Mouse (Mus musculus): Measurements from ENCODE around the gene Agtpbp1.

Agtpbp1 gene

DNA sequence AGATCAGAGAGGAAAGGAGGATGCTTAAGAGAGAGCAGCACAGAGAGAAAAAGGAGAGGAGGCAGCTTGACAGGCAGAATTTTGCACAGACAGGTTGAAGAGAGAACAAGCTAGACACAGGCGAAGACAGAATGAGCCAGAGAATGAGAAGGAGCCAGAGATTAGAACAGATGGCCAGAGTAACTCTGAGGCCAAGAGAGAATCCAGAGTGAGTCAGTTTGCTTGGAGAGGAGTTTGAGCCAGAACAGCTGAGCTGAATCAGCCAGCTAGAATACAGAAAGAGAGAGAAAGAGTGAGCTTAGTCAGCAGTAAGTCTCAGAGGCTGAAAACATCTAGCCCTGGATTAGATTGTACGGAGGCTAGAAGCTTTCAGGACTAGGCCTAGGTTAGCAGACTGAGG lies 12.5 kb downstream of the Agtpbp1 start:
- no peak for DNase-seq

GRCm38 (mm10) chr13:59571107-59571506 lies 13.9 kb downstream of the Agtpbp1 start:
- DNase-seq = no peak

DNA sequence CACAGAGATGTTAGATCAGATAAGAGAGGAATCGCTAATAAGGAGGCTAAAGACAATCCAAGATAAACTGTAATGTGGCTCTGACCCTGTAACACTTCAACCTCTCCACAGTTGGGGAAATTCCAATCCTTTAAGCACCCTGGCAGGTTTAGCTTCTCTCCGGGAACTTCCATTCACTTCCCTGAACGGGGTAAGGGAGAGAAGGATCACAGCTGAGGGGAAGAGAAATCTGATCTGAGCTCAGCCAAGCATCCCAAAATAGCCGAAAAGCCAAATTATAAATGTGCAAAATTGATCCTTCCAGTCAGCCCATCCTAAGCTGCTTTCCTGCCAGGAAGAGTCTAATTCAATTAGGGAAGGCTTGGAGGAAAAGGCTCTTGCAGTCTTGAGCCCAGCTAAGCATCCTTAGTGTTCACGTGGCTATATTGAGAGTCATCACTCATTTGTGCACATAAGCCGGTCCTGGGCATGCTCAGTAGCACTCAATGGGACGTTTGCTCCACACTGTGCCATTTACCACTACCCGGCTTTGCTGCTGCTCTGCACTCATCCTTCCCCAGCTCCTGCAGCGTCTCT lies 19.0 kb downstream of the Agtpbp1 start:
- DNase-seq = no peak

DNA sequence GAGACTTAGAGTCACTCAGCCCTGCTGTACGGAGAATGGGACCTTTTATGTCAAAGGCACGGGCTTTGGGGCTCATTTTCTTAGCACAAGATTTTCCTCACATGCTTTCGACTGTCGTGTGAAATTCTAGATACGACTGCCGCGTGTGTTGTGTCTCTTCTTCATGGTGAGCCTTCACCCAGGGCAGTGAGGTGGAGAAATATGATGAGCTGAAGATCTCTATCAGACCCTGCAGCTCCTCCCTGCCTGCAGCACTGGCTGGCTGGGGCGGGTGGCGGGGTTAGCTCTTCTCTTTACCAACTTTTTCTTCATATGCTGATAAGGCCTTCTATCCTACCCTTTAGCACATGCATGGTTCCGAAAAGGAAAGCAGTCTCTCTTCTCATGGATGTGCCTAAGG lies 20.1 kb downstream of the Agtpbp1 start:
- DNase-seq = no peak

DNA sequence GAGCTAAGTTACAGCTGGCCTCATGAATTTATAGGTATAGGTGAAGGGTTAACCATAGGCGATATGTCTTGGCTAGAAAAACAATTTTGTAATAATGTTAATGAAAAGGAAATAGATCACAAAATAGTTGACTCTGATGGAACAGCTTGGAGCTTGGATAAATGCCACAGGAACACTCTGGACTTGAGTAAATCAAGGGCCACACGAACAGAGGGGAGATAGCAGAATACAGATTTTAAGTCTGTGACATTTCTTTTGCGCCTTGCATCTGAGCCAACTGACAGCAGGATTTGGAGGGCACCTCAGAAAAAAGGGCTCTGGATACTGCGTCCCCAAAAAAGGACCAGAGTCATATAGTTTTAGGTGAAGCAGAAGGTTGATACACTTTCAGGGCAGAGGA lies 20.5 kb downstream of the Agtpbp1 start:
- DNase-seq = no peak

GRCm38 (mm10) chr13:59562471-59562870 lies 22.6 kb downstream of the Agtpbp1 start:
- DNase-seq = no peak

DNA sequence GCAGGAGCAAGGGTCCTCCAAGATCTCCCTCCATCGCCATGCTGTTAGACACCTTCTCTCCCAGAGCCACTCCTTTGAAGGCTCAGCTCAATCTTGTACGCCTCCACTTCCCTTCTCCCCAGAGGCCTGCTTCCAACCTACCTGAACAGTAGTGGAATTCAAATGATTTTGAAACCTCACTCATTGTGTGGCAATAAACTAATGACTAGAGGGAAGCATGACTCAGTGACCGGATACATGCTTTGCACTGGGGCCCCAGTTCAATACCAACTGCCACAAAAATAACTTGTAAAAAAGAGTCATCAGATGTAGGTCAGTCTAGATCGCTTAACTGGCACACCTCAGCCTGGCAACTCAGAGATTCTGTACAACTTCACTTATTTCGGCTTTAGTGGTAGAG lies 26.3 kb downstream of the Agtpbp1 start:
- DNase-seq = no peak

- DNase-seq = peak; percentile 77 to 81
Observed at GRCm38 (mm10) chr13:59557185-59557985, 27.6 kb downstream of the Agtpbp1 start.

- DNase-seq = peak; percentile 45 to 53
Observed at GRCm38 (mm10) chr13:59556670-59557069, 28.4 kb downstream of the Agtpbp1 start.

DNA sequence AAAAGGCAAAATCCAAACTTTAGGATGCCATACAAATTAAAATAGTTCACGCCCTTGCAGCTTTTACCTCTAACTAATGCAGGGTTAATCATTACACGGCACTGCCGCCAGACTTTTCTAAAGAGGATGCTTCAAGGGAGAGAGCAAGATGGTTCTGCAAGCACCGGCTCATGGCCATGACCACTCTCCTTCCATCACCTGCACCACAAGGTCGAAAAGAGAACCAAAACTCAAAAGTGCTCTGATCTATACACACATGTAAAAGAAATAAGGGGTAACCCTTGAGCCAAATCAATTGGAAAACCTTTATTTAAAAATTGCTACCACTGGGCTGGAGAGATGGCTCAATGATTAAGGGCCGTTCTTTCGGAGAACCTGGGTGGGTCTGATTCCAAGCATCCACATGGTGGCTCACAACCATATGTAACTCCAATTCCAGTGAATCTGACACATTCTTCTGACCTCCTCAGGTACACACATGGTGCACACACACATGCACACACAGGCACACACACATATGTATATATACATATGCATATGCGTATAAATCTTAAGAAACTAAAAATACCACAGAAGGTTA lies 29.3 kb downstream of the Agtpbp1 start:
- no peak for DNase-seq

DNA sequence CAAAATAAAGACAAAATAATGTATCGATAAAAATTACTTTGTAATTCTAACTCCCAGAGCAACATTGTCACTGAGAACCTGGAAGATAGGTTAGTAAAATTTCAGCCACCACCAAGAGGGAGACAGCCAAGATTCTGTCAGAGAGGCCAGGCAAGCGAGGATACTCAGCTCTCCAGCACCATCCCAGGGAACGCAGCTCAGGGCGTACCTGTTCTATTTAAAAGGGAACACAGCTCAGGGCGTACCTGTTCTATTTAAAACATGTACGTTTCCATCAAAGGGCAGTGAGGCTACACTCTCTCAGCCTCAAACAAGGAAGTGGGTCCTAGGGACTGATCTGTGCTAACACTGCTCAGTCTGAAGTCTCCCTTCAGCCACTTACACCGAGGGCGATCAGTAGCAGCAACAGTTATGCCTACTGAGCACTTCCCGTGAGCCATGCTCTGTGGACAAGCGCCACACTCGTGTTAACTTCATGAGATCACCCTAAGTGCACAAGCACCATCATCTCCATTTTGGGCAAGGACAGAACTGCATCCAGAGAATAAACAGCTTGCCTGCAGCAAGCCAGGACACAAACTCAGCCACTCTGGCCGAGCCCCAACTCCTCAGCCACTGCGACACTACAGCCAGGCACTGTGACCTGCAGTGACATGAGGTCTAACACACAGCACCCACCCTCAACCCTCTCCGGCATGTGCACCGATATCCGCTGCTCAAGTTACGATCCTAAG lies 30.1 kb downstream of the Agtpbp1 start:
- DNase-seq = no peak

GRCm38 (mm10) chr13:59552751-59553150 lies 32.3 kb downstream of the Agtpbp1 start:
- no peak for DNase-seq

- DNase-seq = no peak
Observed at GRCm38 (mm10) chr13:59552286-59552685, 32.7 kb downstream of the Agtpbp1 start.

GRCm38 (mm10) chr13:59549318-59549798 lies 35.7 kb downstream of the Agtpbp1 start:
- DNase-seq = no peak

- no peak for DNase-seq
Observed at GRCm38 (mm10) chr13:59547716-59548115, 37.3 kb downstream of the Agtpbp1 start.

GRCm38 (mm10) chr13:59547091-59547490 lies 37.9 kb downstream of the Agtpbp1 start:
- no peak for DNase-seq

- DNase-seq = no peak
Observed at GRCm38 (mm10) chr13:59542411-59542810, 42.6 kb downstream of the Agtpbp1 start.

DNA sequence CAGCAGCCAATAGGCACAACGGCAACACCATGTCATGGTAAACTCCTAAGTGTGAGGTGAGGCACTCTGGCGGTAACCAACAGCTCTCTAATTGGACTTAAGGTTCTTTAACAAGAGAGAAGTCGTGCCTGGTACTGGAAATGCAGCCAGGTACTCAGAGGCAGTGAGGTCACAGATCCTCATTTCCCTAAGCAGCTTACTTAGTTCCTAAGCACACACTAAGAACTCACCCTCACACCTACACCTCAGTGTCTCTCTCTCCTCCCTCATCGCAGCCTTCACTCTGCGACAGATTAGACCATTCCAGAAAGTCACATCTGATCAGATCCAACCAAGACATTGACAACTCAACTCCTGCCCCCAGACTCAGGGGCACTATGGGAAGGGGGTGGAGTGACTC lies 45.0 kb downstream of the Agtpbp1 start:
- no peak for DNase-seq

DNA sequence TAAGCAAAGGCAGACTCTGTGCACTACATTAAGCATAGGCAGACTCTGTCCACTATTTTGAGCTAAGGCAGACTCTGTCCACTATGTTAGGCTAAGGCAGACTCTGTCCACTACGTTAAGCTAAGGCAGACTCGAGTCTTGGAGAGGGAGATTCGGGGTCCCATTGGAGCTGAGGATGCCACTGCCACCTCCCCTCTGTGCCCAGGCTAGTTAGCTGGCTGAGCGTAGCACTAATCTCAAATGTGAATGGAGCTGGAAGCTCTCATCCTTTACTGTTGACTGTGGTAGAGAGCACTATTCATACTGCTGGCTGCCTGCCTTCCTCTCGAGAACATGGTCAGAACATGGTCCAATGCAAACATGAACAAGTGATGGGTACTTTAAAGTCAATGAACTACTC lies 46.4 kb downstream of the Agtpbp1 start:
- no peak for DNase-seq

DNA sequence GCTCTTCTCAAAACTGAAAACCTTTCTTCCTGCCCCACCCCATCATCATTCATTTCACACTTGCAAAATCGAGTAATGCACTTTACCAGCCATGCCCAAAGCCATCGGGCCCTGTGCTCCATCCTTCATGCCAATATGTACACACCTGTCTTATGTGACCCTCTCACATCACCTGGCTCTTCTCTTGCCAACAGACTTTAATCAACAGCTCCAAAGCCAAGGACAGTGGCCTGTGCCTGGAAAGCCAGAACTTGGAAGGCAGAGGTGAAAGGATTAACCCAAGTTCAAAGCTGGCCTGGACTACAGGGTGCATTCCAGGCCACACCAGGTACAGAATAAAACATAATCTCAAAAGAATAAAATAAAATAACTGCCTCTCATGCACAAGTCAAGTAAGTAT lies 48.4 kb downstream of the Agtpbp1 start:
- DNase-seq = no peak

DNA sequence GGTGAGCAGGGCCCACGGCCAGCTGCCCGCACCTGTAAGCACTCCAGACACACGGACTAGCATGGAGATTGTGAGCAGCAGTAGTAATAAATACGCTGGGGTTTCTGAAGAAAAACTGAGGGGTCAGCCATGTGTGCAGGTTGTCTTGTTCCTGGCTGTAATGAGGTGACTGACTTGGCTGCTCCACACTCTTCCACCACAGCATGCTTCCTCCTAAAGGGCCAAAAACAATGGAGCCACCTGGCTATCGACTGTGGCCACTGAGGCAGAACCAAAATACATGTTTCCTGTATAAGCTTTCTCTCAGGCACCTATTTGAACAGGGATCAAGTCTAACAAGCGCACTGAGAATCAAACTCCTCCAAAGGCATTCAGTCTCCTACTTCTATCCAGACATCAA lies 49.3 kb downstream of the Agtpbp1 start:
- no peak for DNase-seq

- no peak for DNase-seq
Observed at GRCm38 (mm10) chr13:59534301-59534700, 50.7 kb downstream of the Agtpbp1 start.

DNA sequence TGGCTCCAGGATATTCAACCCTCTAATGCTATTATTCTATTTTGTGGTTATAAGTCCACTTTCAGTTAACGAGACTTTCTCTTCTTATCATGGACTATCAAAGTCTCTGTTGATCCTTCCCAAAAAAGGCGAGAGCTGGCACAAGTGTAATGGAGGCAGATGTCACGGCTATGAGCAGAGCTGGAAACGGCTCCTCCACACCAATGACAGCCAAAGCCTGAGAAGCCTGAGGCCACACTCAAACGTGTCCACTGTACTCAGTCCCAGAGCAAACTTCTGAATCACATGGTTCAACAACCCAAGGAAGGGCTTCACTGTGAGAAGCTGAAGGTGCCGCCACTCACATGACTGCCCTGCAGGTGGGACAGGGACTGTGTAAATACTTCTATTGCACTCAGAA lies 51.7 kb downstream of the Agtpbp1 start:
- DNase-seq = no peak

Measured in thymus, adult 18-20 months (tissue).